Mouse (Mus musculus): ENCODE data around the gene Klf16. TPM values are rescaled to one million over a fixed set of nuclear protein-coding genes. Genes with fewer than 3 reads are reported as not detected.

The Klf16 gene
- total and polyA plus RNA-seq, 3 experiments, result 14.1 to 94.0 (median 38.2) TPM

- TF ChIP-seq MAX (IDR thresholded peaks at IDR 0.05; ENCODE audit: low read length) (no peak; the same call in 1 of the 2 replicates), MEF2A (IDR thresholded peaks at IDR 0.05; ENCODE audit: borderline replicate concordance, low read depth, low read length) (peak; percentile 67)
These were observed 1.1 kb upstream of the Klf16 start (continued) for GRCm38 (mm10) chr10:80578131-80578750.

GRCm38 (mm10) chr10:80576351-80577194, 548 bp downstream of the Klf16 start:
- Histone ChIP-seq H3K27me3 (replicated peaks) (no peaks in the 10 kb centered on the region), H3K4me3 (replicated peaks in 1 of 3; ENCODE audit: low read depth in 2 of 3, low read length in 2 of 3, poor library complexity in 1 of 3) (peak overlapping the region; percentile 91 to 97 (median 92)), H3K4me2 (ENCODE audit: insufficient read depth, low read depth, poor library complexity, severe bottlenecking) (peak overlapping the region; percentile 58), H3K27ac (ENCODE audit: insufficient read depth, low read depth) (peak overlapping the region; percentile 81), H3K4me1 (ENCODE audit: control insufficient read depth in 1 of 2, insufficient read depth in 2 of 2) (peaks cover 17 to 54% of the 10 kb centered on the region in 2 experiments), H3K9ac (ENCODE audit: insufficient read depth, low read depth) (peak overlapping the region; percentile 87), H3K9me3 (replicated peaks; ENCODE audit: low read length) (no peaks in the 10 kb centered on the region), H3K79me2 (replicated peaks; ENCODE audit: control insufficient read depth, extremely low read depth, insufficient read depth, poor library complexity, severe bottlenecking) (peaks cover 50% of the 10 kb centered on the region), H3K36me3 (replicated peaks in 1 of 2; ENCODE audit: control insufficient read depth in 1 of 2, insufficient read depth in 1 of 2, low read length in 1 of 2) (peaks cover 0 to 25% of the 10 kb centered on the region in 2 experiments)
- peak; percentile 50 for DNase-seq (ENCODE audit: extremely low read depth)
- dilution Hi-C loops (cut with MboI; ENCODE audit: extremely low pct_ligation_motif_present, extremely low pct_unique_long_range_greater_than_20kb, low sequenced_read_pairs) (no loop called here), in situ Hi-C loops (cut with MboI; ENCODE audit: low pct_ligation_motif_present, low pct_unique_long_range_greater_than_20kb, low sequenced_read_pairs) (loop anchor here (5.0 kb wide), 1 partner anchor 111 kb away; no protein-coding TSS in a partner anchor)
- TF ChIP-seq ELF1 (IDR thresholded peaks at IDR 0.05; ENCODE audit: low read depth, low read length) (0 out of 2 replicates have a peak, but pooled peaks have one; percentile 26), HCFC1 (IDR thresholded peaks at IDR 0.05; ENCODE audit: low read depth, low read length) (no peak; the same call in 1 of the 2 replicates), MAFK (IDR thresholded peaks at IDR 0.05; ENCODE audit: insufficient replicate concordance, low read length) (no peak), TCF12 (IDR thresholded peaks at IDR 0.05; ENCODE audit: low read depth, low read length) (no peak; the same call in 1 of the 2 replicates), CHD1 (IDR thresholded peaks at IDR 0.05; ENCODE audit: low read depth, low read length) (0 out of 2 replicates have a peak, but pooled peaks have one; percentile 56), MXI1 (IDR thresholded peaks at IDR 0.05; ENCODE audit: low read depth, low read length) (peak; percentile 97), ZC3H11A (IDR thresholded peaks at IDR 0.05; ENCODE audit: low read depth, low read length) (no peak), ETS1 (conservative IDR thresholded peaks at IDR 0.05; ENCODE audit: low read depth, low read length) (no peak), IRF4 (IDR thresholded peaks at IDR 0.05; ENCODE audit: low read depth, low read length) (peak; percentile 40; the same call in 1 of the 2 replicates), CTCF (conservative IDR thresholded peaks at IDR 0.05 in 1 of 2, IDR thresholded peaks at IDR 0.05 in 1 of 2; ENCODE audit: low read depth in 2 of 2, low read length in 2 of 2) (no peak), CHD2 (IDR thresholded peaks at IDR 0.05; ENCODE audit: low read length) (0 out of 2 replicates have a peak, but pooled peaks have one; percentile 58), MAX (IDR thresholded peaks at IDR 0.05; ENCODE audit: low read length) (peak; percentile 82), SMC3 (IDR thresholded peaks at IDR 0.05; ENCODE audit: low read depth, low read length) (no peak), UBTF (IDR thresholded peaks at IDR 0.05; ENCODE audit: low read depth, low read length) (no peak), TBP (conservative IDR thresholded peaks at IDR 0.05; ENCODE audit: low read depth, low read length) (no peak), ZMIZ1 (IDR thresholded peaks at IDR 0.05; ENCODE audit: low read depth, low read length) (0 out of 2 replicates have a peak, but pooled peaks have one; percentile 24), MEF2A (IDR thresholded peaks at IDR 0.05; ENCODE audit: borderline replicate concordance, low read depth, low read length) (no peak), E2F4 (IDR thresholded peaks at IDR 0.05; ENCODE audit: insufficient replicate concordance, low read depth, low read length) (no peak), ZNF384 (IDR thresholded peaks at IDR 0.05; ENCODE audit: low read depth, low read length) (no peak), KAT2A (IDR thresholded peaks at IDR 0.05; ENCODE audit: insufficient replicate concordance, low read length) (no peak), RAD21 (IDR thresholded peaks at IDR 0.05; ENCODE audit: low read depth, low read length) (no peak), POLR2A (IDR thresholded peaks at IDR 0.05; ENCODE audit: low read depth, low read length) (peak; percentile 78), ZKSCAN1 (IDR thresholded peaks at IDR 0.05; ENCODE audit: borderline replicate concordance, low read depth, low read length) (no peak), USF2 (conservative IDR thresholded peaks at IDR 0.05; ENCODE audit: low read depth, low read length) (no peak), BHLHE40 (IDR thresholded peaks at IDR 0.05; ENCODE audit: low read depth, low read length) (no peak), EP300 (IDR thresholded peaks at IDR 0.05; ENCODE audit: low read length) (no peak), GABPA (IDR thresholded peaks at IDR 0.05; ENCODE audit: insufficient replicate concordance, low read depth, low read length) (no peak), MYC (IDR thresholded peaks at IDR 0.05; ENCODE audit: low read depth, low read length) (peak; percentile 79), POLR2AphosphoS2 (IDR thresholded peaks at IDR 0.05; ENCODE audit: low read depth, low read length) (no peak), SIN3A (IDR thresholded peaks at IDR 0.05; ENCODE audit: low read length) (peak; percentile 90), JUN (IDR thresholded peaks at IDR 0.05; ENCODE audit: insufficient read depth, low read depth, low read length) (no peak), NELFE (IDR thresholded peaks at IDR 0.05; ENCODE audit: low read depth, low read length) (peak; percentile 62), PAX5 (IDR thresholded peaks at IDR 0.05; ENCODE audit: low read length) (no peak), NRF1 (IDR thresholded peaks at IDR 0.05; ENCODE audit: low read depth, low read length) (no peak)
